Mouse (Mus musculus): ENCODE data around the gene 1700016C15Rik. TPM values are rescaled to one million over a fixed set of nuclear protein-coding genes. Genes with fewer than 3 reads are reported as not detected.

1700016C15Rik gene
- not detected in 2 replicates for polyA plus RNA-seq (2014; fragmentation: Nextera tagmentation; extraction: Ambion mirVana)

DNA sequence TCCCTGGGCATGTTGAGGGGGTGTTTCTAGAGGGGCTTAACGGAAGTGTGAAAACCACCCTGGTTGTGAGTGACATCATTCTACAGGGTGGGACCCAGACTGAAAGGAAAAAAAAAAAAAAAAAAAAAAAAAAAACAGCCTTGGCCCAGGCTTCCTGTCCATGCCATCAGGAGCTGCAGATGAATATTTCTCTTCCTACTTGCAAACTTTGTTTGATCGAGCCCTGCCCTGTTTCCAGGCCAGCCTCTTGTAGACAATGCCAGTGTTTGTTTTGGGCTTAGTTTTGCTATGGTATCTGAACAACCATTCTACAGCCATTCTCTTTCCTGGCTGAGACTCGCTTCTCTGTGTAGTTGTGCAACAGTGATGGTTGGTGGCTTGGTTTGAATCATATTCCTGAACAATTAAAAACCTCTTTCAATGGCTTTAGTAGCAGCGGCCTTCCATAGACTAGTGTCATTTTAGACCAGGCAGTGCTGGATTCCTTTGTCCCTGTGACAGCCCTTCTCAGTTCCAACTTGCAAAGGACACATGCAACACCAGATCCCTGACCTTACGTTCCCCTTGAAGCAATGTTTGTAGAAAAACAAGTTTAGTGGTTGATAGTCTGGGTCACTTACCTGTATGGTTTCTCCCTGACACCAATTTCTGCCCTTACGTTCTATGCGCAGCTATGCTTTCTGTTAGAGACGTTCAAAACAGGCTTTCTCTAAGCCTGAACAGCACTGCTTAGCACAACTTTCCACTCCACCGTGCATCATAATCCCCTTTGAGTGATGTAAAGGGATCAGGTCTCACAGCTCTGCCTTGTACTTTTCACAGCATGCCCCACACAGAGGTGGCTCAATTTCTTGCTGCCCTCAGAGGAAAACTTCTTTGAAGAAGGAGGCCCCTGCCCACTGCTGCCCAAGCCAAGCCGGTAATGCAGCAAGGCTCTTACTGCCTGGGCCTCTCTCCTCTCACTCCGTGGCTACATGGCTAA is at the start of gene 1700016C15Rik:
Gene 1700016C15Rik (plus strand): TSS at position 772 of the 982 bp plus-strand sequence.
- Histone ChIP-seq H3K27ac (ENCODE audit: low read depth, low read length) (no peak within 1 kb of the TSS), H3K4me1 (ENCODE audit: control insufficient read depth, insufficient read depth, low read length) (no peaks in the 10 kb centered on the region), H3K4me2 (ENCODE audit: low read depth) (no peak within 1 kb of the TSS), H3K9ac (ENCODE audit: low read length) (no peak within 1 kb of the TSS), H3K27me3 (ENCODE audit: control insufficient read depth, insufficient read depth, low read length) (no peaks in the 10 kb centered on the region), H3K4me3 (ENCODE audit: low read depth, low read length) (no peak within 1 kb of the TSS), H3K9me3 (ENCODE audit: control insufficient read depth, low read length) (peaks cover 3% of the 10 kb centered on the region; the same call in 1 of the 2 replicates), H3K36me3 (ENCODE audit: control insufficient read depth, insufficient read depth, low read length) (no peaks in the 10 kb centered on the region)
- WGBS: 84% methylated on average over 11 of the region's 11 CpGs
- DNase-seq (ENCODE audit: low spot score) (no peak), ATAC-seq (ENCODE audit: insufficient read depth, low FRiP score, low TSS enrichment) (no peak)

DNA sequence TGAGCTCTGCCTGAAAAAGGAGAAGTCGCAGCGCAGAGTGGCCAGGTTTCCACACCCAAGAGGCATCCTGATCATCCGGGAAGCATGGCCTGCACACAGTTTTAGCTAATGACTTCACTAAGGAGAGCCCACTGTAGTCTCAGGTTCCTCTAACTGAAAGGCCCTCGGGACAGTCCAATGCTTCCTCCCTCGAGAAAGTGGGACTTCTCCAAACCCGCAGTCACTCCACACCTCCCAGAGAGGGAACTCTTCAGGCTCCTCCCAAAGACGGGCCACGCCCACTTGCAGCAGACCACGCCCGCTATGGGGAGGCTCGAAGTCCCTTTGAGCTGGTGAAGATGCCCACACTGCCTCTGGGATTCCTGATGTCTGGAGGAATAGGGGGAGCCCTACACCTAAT is 48.4 kb upstream of the 1700016C15Rik start:
- Histone ChIP-seq H3K27ac (ENCODE audit: low read depth, low read length) (no peak overlapping the region), H3K4me2 (ENCODE audit: low read depth) (no peak overlapping the region), H3K27me3 (ENCODE audit: control insufficient read depth, insufficient read depth, low read length) (no peaks in the 10 kb centered on the region), H3K4me1 (ENCODE audit: control insufficient read depth, insufficient read depth, low read length) (peaks cover 8% of the 10 kb centered on the region), H3K9me3 (ENCODE audit: control insufficient read depth, low read length) (no peaks in the 10 kb centered on the region), H3K36me3 (ENCODE audit: control insufficient read depth, insufficient read depth, low read length) (no peaks in the 10 kb centered on the region), H3K4me3 (ENCODE audit: low read depth, low read length) (no peak overlapping the region), H3K9ac (ENCODE audit: low read length) (no peak overlapping the region)
- no peak for ATAC-seq (ENCODE audit: insufficient read depth, low FRiP score, low TSS enrichment)
- no peak for DNase-seq (ENCODE audit: low spot score)
- WGBS: 85% methylated on average over 11 of the region's 11 CpGs

DNA sequence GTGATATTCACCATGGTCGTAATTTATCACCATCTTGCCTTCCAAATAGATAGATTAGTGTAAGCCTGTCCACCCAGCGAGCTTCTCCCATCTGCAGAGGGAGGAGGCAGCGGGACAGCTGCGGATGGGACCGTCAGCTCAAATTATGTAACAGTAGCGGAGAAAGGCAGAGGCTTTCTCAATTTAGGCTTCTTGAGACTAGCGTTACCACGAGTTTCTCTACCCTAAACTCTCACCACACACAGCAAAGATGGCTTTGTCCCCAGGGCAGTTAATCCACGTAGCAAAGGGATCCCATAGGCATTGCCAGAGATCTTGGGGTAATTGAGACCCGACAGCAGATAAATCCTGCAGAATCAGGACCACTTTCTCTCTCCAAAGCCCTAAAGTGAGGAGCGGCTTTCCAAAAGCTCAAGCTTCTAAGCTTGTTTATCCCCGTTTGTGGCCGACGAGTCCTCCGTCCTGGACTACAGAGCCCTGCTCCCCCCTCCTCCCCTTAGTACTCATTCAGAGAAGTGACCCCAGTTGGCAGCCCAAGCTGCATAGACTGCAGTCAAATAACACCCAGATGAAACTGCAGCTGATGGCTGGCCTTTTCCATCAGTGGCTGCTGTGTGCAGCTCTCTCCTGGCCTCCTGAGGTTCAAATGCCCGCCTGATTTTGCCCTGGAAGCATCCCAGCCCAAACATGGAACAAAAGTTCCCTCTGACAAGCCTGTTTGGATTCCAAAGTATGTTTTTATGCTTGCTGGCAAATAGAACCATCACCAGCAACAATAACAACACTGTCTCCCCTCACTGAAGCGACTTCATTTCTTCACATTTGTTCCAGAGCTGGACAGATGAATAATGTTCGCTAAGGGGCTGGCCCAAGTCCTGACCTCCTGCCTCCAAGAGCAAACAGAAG is 45.4 kb upstream of the 1700016C15Rik start:
- peak; percentile 53 for DNase-seq (ENCODE audit: low spot score)
- Histone ChIP-seq H3K27ac (ENCODE audit: low read depth, low read length) (peak overlapping the region; percentile 20; the same call in 1 of the 2 replicates), H3K4me1 (ENCODE audit: control insufficient read depth, insufficient read depth, low read length) (peaks cover 8% of the 10 kb centered on the region), H3K4me2 (ENCODE audit: low read depth) (peak overlapping the region; percentile 33), H3K27me3 (ENCODE audit: control insufficient read depth, insufficient read depth, low read length) (no peaks in the 10 kb centered on the region), H3K9ac (ENCODE audit: low read length) (peak overlapping the region; percentile 39), H3K4me3 (ENCODE audit: low read depth, low read length) (peak overlapping the region; percentile 15; the same call in 1 of the 2 replicates), H3K9me3 (ENCODE audit: control insufficient read depth, low read length) (no peaks in the 10 kb centered on the region), H3K36me3 (ENCODE audit: control insufficient read depth, insufficient read depth, low read length) (no peaks in the 10 kb centered on the region)
- ATAC-seq (ENCODE audit: insufficient read depth, low FRiP score, low TSS enrichment): peak; percentile 64
- WGBS: 31% methylated on average over 18 of the region's 18 CpGs

DNA sequence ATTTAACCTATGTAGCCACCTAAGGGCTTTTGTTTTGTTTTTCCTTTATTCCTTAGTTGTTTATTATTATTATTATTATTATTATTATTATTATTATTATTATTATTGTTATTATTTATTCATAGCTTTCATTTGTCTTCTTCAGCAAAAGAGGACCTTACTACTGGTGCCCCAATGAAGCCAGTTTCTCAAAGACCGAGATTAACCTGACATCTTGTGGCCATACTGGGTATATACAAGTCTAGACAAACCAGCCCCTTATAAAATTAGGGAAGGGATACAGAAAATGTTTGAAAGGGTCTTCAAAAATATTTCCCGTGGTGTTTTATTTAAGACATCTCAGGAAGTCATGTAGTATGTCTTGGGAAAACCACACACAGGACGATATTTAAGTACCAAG is 44.7 kb upstream of the 1700016C15Rik start:
- ATAC-seq (ENCODE audit: insufficient read depth, low FRiP score, low TSS enrichment) (peak; percentile 78), DNase-seq (ENCODE audit: low spot score) (peak; percentile 51)
- no peak overlapping the region for H3K9ac ChIP-seq (ENCODE audit: low read length)
- H3K36me3 ChIP-seq (ENCODE audit: control insufficient read depth, insufficient read depth, low read length): no peaks in the 10 kb centered on the region
- 10% methylated on average over 3 of the region's 3 CpGs for WGBS
- peaks cover 8% of the 10 kb centered on the region for H3K4me1 ChIP-seq (ENCODE audit: control insufficient read depth, insufficient read depth, low read length)
- H3K4me2 ChIP-seq (ENCODE audit: low read depth): no peak overlapping the region
- no peaks in the 10 kb centered on the region for H3K27me3 ChIP-seq (ENCODE audit: control insufficient read depth, insufficient read depth, low read length)
- H3K9me3 ChIP-seq (ENCODE audit: control insufficient read depth, low read length): no peaks in the 10 kb centered on the region
- H3K4me3 ChIP-seq (ENCODE audit: low read depth, low read length): no peak overlapping the region
- no peak overlapping the region for H3K27ac ChIP-seq (ENCODE audit: low read depth, low read length)

DNA sequence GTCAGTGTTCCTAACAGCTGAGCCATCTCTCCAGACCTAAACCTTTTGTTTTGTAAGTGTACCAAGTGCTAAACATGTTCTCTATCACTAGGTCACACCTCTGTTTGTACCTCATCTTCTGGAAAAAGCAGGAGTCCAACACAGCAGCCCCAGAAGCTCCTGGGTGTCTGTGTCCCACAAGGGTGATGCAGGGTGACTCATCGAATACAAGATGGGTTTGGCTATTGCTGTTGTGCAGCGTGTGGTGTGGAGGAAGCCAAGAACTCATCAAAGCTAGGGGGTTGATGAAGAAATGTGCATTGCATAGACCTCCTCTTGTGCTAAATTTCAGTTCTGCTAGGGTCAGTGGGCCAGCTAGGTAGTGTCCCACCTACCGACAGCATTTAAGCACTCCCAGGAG is 43.5 kb upstream of the 1700016C15Rik start:
- H3K4me1 ChIP-seq (ENCODE audit: control insufficient read depth, insufficient read depth, low read length): peaks cover 8% of the 10 kb centered on the region
- 72% methylated on average over 3 of the region's 3 CpGs for WGBS
- no peaks in the 10 kb centered on the region for H3K27me3 ChIP-seq (ENCODE audit: control insufficient read depth, insufficient read depth, low read length)
- H3K4me2 ChIP-seq (ENCODE audit: low read depth): no peak overlapping the region
- ATAC-seq (ENCODE audit: insufficient read depth, low FRiP score, low TSS enrichment) (no peak), DNase-seq (ENCODE audit: low spot score) (no peak)
- no peaks in the 10 kb centered on the region for H3K36me3 ChIP-seq (ENCODE audit: control insufficient read depth, insufficient read depth, low read length)
- no peak overlapping the region for H3K4me3 ChIP-seq (ENCODE audit: low read depth, low read length)
- H3K9me3 ChIP-seq (ENCODE audit: control insufficient read depth, low read length): no peaks in the 10 kb centered on the region
- no peak overlapping the region for H3K27ac ChIP-seq (ENCODE audit: low read depth, low read length)
- no peak overlapping the region for H3K9ac ChIP-seq (ENCODE audit: low read length)

DNA sequence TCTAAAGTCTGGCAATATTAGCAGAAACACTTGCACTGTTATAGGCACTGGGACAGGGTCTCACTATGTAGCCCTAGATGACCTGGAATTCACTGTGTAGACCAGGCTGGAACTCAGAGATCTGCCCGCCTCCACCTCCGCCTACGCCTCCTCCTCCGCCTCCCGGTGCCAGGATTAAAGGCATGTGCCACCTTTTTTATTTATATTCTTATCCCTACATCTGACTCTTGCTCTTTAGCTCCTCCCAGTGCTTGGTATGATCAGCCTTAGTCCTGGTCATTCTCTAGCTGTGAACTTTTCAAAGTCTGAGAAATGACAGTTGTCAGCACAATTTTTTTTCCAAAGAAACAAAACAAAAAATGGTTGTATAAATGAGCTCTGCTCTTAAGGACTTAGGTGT is 42.6 kb upstream of the 1700016C15Rik start:
- Histone ChIP-seq H3K4me3 (ENCODE audit: low read depth, low read length) (no peak overlapping the region), H3K9me3 (ENCODE audit: control insufficient read depth, low read length) (no peaks in the 10 kb centered on the region), H3K27ac (ENCODE audit: low read depth, low read length) (no peak overlapping the region), H3K4me2 (ENCODE audit: low read depth) (no peak overlapping the region), H3K4me1 (ENCODE audit: control insufficient read depth, insufficient read depth, low read length) (peaks cover 8% of the 10 kb centered on the region), H3K36me3 (ENCODE audit: control insufficient read depth, insufficient read depth, low read length) (no peaks in the 10 kb centered on the region), H3K9ac (ENCODE audit: low read length) (no peak overlapping the region), H3K27me3 (ENCODE audit: control insufficient read depth, insufficient read depth, low read length) (no peaks in the 10 kb centered on the region)
- WGBS: 89% methylated on average over 5 of the region's 5 CpGs
- ATAC-seq (ENCODE audit: insufficient read depth, low FRiP score, low TSS enrichment) (no peak), DNase-seq (ENCODE audit: low spot score) (no peak)

DNA sequence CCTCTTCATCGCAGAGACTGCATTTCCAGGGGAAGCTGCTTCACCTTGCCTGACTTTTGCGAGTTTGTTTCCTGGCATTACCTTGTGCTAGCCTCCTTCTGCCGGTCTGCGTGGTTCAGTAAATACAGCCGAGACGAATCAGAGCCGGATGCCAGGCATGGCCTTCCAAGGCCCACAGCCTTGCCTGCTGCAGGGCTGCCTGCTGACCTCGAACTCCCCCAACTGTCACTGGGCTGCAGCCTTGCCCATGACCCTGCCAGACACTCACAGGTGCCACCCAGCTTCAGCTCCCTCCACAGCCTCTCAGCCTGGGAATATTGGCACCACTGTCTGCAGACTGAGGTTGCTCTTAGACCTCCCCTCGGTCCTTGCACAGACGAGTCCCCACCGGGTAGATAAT is 37.1 kb upstream of the 1700016C15Rik start:
- H3K4me1 ChIP-seq (ENCODE audit: control insufficient read depth, insufficient read depth, low read length): no peaks in the 10 kb centered on the region
- H3K27me3 ChIP-seq (ENCODE audit: control insufficient read depth, insufficient read depth, low read length): no peaks in the 10 kb centered on the region
- H3K27ac ChIP-seq (ENCODE audit: low read depth, low read length): no peak overlapping the region
- DNase-seq (ENCODE audit: low spot score) (no peak), ATAC-seq (ENCODE audit: insufficient read depth, low FRiP score, low TSS enrichment) (no peak)
- no peak overlapping the region for H3K4me3 ChIP-seq (ENCODE audit: low read depth, low read length)
- no peaks in the 10 kb centered on the region for H3K9me3 ChIP-seq (ENCODE audit: control insufficient read depth, low read length)
- H3K9ac ChIP-seq (ENCODE audit: low read length): no peak overlapping the region
- no peaks in the 10 kb centered on the region for H3K36me3 ChIP-seq (ENCODE audit: control insufficient read depth, insufficient read depth, low read length)
- WGBS: 80% methylated on average over 11 of the region's 11 CpGs
- H3K4me2 ChIP-seq (ENCODE audit: low read depth): no peak overlapping the region

DNA sequence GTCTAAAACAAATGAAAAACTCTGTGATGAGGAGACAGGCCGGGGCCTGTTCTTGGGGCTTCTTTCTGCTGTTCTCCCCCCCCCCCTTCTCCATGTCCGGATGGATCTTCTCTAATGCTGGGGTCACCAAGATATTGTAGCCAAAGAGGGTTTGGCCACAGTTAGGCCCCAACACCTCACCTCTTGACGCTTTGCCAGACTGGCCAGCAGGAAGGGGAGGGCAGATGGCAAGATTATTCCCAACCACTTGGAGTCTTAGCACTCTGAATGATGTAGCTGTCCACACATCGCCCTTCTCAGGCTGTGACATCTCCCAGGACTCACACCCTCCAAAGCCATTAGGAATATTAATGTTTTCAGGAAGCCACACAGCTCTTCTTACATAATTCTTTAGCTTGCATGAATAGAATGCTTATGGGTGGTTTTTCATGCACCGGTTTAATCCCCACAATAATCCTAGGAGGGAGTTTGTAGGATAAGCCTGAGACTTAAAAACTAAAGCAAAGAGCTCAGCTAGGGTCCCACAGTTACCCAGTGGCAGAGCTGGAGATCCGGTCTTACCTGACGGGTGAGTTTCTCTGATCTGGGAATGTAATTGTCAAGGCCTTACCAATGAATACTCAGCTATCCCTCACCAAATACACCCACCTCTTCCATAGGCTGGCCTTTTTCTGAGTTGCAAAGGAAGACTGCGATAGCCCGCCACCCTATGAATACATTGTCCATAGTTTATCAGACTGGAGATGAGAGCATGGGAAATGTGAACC is 35.9 kb upstream of the 1700016C15Rik start:
- Histone ChIP-seq H3K4me2 (ENCODE audit: low read depth) (no peak overlapping the region), H3K27me3 (ENCODE audit: control insufficient read depth, insufficient read depth, low read length) (no peaks in the 10 kb centered on the region), H3K4me1 (ENCODE audit: control insufficient read depth, insufficient read depth, low read length) (no peaks in the 10 kb centered on the region), H3K36me3 (ENCODE audit: control insufficient read depth, insufficient read depth, low read length) (no peaks in the 10 kb centered on the region), H3K9me3 (ENCODE audit: control insufficient read depth, low read length) (no peaks in the 10 kb centered on the region), H3K27ac (ENCODE audit: low read depth, low read length) (no peak overlapping the region), H3K4me3 (ENCODE audit: low read depth, low read length) (no peak overlapping the region), H3K9ac (ENCODE audit: low read length) (no peak overlapping the region)
- no peak for DNase-seq (ENCODE audit: low spot score)
- no peak for ATAC-seq (ENCODE audit: insufficient read depth, low FRiP score, low TSS enrichment)
- WGBS: 80% methylated on average over 9 of the region's 9 CpGs
